Mouse (Mus musculus): ENCODE measurements around the gene Tmem156. TPM values are rescaled to one million over a fixed set of nuclear protein-coding genes. Genes with fewer than 3 reads are reported as not detected.

The Tmem156 gene
- polyA plus RNA-seq, 1 experiment from 2014 or later = 0.72 TPM

DNA sequence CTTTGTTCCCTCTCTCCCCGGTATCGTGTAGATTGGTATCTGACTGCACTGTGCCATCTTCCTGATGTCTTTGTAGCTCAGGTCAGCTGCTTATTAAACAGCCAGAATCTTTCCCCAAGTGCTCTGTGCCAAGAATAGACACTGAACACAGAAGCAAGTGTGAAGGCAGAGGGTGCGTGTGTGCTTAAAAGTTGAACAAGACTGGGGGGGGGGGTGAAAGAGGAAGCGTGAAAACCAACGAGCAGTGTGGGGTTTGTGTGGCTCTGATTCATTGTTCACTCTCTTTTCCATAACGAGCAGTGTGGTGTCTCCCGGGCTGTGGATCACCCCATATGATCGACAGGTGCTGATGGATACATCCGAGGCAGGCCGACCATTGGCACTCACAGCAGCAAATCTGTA lies 10.7 kb upstream of the Tmem156 start:
- Histone ChIP-seq H3K4me3 (ENCODE audit: low read depth, low read length) (no peak overlapping the region), H3K4me1 (ENCODE audit: control insufficient read depth, insufficient read depth, low read length) (no peaks in the 10 kb centered on the region), H3K36me3 (ENCODE audit: control insufficient read depth, insufficient read depth, low read length) (no peaks in the 10 kb centered on the region), H3K27ac (ENCODE audit: low read length) (no peak overlapping the region), H3K4me2 (replicated peaks; ENCODE audit: low read depth, low read length) (no peak overlapping the region), H3K27me3 (ENCODE audit: control insufficient read depth, insufficient read depth, low read length) (no peaks in the 10 kb centered on the region), H3K9me3 (ENCODE audit: control insufficient read depth, low read depth, low read length) (no peaks in the 10 kb centered on the region), H3K9ac (replicated peaks; ENCODE audit: low read depth, low read length) (no peak overlapping the region)
- 59% methylated on average over 10 of the region's 10 CpGs for WGBS
- no peak for ATAC-seq (ENCODE audit: insufficient number of reproducible peaks, insufficient read depth, low FRiP score, low read depth)

DNA sequence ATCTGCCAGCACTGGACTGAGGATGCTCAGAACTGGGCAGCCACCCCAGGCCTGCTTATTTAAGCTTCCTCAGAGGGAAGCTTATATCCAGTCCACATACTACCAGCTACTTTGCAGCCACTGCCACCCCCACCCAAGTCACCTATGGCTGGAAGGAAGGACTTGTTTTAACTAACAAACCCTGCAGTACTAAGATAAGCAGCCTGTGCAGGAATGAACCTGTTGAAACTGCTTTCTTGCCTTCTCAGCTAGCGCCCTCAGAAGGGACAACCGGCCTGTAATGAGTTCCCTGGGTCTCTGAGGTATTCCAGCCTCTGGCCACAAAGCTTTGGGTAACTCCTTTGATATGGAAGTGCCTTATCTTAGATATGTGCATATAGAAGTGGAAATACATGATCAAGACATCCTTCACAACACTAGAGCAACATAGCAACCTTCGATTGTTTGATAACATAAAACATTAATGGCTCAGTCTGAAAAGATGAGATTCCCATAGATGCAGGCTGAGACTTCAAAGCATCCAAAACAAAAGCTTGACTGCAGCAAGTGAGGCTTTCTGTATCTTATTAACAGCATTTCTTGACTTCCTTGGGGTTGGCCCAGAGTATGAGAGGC lies 10.2 kb upstream of the Tmem156 start:
- Histone ChIP-seq H3K4me3 (ENCODE audit: low read depth, low read length) (no peak overlapping the region), H3K9ac (replicated peaks; ENCODE audit: low read depth, low read length) (no peak overlapping the region), H3K36me3 (ENCODE audit: control insufficient read depth, insufficient read depth, low read length) (no peaks in the 10 kb centered on the region), H3K4me1 (ENCODE audit: control insufficient read depth, insufficient read depth, low read length) (no peaks in the 10 kb centered on the region), H3K9me3 (ENCODE audit: control insufficient read depth, low read depth, low read length) (no peaks in the 10 kb centered on the region), H3K27me3 (ENCODE audit: control insufficient read depth, insufficient read depth, low read length) (no peaks in the 10 kb centered on the region), H3K4me2 (replicated peaks; ENCODE audit: low read depth, low read length) (no peak overlapping the region), H3K27ac (ENCODE audit: low read length) (no peak overlapping the region)
- ATAC-seq (ENCODE audit: insufficient number of reproducible peaks, insufficient read depth, low FRiP score, low read depth) = no peak
- WGBS = 80% methylated on average over 3 of the region's 3 CpGs

DNA sequence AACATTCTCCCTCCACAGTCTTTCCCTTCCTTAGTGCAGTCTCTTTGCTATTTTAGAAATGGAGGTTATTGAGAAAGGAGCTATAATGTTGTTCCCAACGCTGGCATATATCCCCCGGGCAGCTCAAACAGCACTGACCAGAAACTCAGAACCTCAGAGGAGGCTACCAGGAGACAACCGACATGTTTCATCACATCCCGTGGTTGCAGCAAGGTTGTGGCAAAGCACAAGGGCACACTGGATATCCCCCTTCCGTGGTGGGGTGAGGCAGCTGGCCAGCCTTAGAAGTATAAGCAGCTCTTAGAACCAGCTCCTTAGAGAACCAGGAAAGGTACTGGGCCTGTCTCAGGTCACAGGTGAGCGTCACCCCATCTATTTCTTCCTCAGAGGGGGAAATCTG lies 9.7 kb upstream of the Tmem156 start:
- Histone ChIP-seq H3K4me1 (ENCODE audit: control insufficient read depth, insufficient read depth, low read length) (no peaks in the 10 kb centered on the region), H3K4me2 (replicated peaks; ENCODE audit: low read depth, low read length) (no peak overlapping the region), H3K4me3 (ENCODE audit: low read depth, low read length) (no peak overlapping the region), H3K9ac (replicated peaks; ENCODE audit: low read depth, low read length) (no peak overlapping the region), H3K36me3 (ENCODE audit: control insufficient read depth, insufficient read depth, low read length) (no peaks in the 10 kb centered on the region), H3K27me3 (ENCODE audit: control insufficient read depth, insufficient read depth, low read length) (no peaks in the 10 kb centered on the region), H3K9me3 (ENCODE audit: control insufficient read depth, low read depth, low read length) (no peaks in the 10 kb centered on the region), H3K27ac (ENCODE audit: low read length) (no peak overlapping the region)
- no peak for ATAC-seq (ENCODE audit: insufficient number of reproducible peaks, insufficient read depth, low FRiP score, low read depth)
- WGBS = 88% methylated on average over 6 of the region's 6 CpGs

DNA sequence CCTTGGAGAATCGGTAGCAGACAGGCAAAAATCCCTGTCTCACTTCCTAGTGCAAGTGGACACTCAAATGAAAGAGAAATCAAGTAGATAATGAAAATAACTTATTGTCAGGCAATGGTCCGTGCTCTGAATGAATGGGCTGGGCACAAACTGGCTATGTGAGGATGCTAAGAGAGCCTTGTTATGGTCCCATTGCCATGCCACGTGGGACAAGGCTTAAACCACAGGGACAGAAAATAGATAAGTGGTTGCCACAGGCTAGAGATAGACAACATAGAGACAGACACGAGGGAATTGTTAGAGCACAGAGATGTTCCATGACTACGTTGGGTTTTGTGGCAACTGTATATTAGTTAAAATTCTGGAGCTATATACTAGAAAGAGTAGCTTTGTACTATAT lies 9.3 kb upstream of the Tmem156 start:
- Histone ChIP-seq H3K27ac (ENCODE audit: low read length) (no peak overlapping the region), H3K4me2 (replicated peaks; ENCODE audit: low read depth, low read length) (no peak overlapping the region), H3K4me1 (ENCODE audit: control insufficient read depth, insufficient read depth, low read length) (no peaks in the 10 kb centered on the region), H3K27me3 (ENCODE audit: control insufficient read depth, insufficient read depth, low read length) (no peaks in the 10 kb centered on the region), H3K9me3 (ENCODE audit: control insufficient read depth, low read depth, low read length) (no peaks in the 10 kb centered on the region), H3K4me3 (ENCODE audit: low read depth, low read length) (no peak overlapping the region), H3K36me3 (ENCODE audit: control insufficient read depth, insufficient read depth, low read length) (no peaks in the 10 kb centered on the region), H3K9ac (replicated peaks; ENCODE audit: low read depth, low read length) (no peak overlapping the region)
- ATAC-seq (ENCODE audit: insufficient number of reproducible peaks, insufficient read depth, low FRiP score, low read depth) = no peak
- 85% methylated on average over 5 of the region's 5 CpGs for WGBS

DNA sequence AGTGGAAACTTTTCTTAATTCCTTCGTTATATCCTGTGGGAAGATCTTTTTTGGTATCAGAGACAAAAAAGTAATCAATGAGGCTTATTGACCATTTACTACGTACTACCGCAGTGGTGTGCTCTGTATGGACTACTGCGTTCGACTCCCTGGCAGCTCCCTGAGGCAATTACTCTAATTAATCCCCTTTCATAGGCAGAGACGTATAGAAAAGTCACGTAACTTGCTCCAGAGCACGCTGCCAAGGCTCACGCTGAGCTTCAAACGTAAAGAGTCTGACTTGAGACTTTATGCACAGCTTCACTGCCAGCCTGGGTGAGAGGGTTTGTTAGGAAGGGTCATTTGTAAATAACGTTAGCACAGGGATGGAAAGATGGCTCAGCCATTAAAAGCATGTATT lies 8.1 kb upstream of the Tmem156 start:
- 80% methylated on average over 11 of the region's 11 CpGs for WGBS
- no peak overlapping the region for H3K4me3 ChIP-seq (ENCODE audit: low read depth, low read length)

DNA sequence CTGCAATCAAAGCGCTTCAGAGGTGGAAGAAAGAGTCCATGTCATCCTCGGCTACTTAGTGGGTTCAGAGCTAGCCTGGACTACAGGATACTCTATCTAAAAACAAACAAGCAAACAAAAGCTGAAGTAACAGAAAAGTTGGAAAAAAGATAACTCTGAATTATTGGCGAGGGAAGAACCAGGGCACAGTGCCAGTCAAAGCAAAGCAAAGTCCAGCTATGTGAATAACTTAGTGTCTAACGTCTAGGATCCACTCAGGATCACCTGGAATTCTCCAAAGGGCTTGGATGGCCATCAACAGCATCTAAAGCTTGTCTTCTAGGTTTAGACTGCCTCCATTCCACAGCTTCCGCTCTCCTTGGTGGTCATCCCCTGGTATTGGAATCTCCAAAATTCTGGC lies 5.5 kb upstream of the Tmem156 start:
- Histone ChIP-seq H3K9ac (replicated peaks; ENCODE audit: low read depth, low read length) (no peak overlapping the region), H3K36me3 (ENCODE audit: control insufficient read depth, insufficient read depth, low read length) (no peaks in the 10 kb centered on the region), H3K27me3 (ENCODE audit: control insufficient read depth, insufficient read depth, low read length) (no peaks in the 10 kb centered on the region), H3K4me3 (ENCODE audit: low read depth, low read length) (no peak overlapping the region), H3K4me1 (ENCODE audit: control insufficient read depth, insufficient read depth, low read length) (no peaks in the 10 kb centered on the region), H3K4me2 (replicated peaks; ENCODE audit: low read depth, low read length) (no peak overlapping the region), H3K27ac (ENCODE audit: low read length) (no peak overlapping the region), H3K9me3 (ENCODE audit: control insufficient read depth, low read depth, low read length) (no peaks in the 10 kb centered on the region)
- 78% methylated on average over 5 of the region's 5 CpGs for WGBS
- no peak for ATAC-seq (ENCODE audit: insufficient number of reproducible peaks, insufficient read depth, low FRiP score, low read depth)

More for the DNA sequence above, 8.1 kb upstream of the Tmem156 start:
- no peak overlapping the region for H3K4me2 ChIP-seq (replicated peaks; ENCODE audit: low read depth, low read length)
- H3K9ac ChIP-seq (replicated peaks; ENCODE audit: low read depth, low read length) = no peak overlapping the region
- no peak for ATAC-seq (ENCODE audit: insufficient number of reproducible peaks, insufficient read depth, low FRiP score, low read depth)
- H3K4me1 ChIP-seq (ENCODE audit: control insufficient read depth, insufficient read depth, low read length) = no peaks in the 10 kb centered on the region
- H3K27me3 ChIP-seq (ENCODE audit: control insufficient read depth, insufficient read depth, low read length) = no peaks in the 10 kb centered on the region
- H3K9me3 ChIP-seq (ENCODE audit: control insufficient read depth, low read depth, low read length) = no peaks in the 10 kb centered on the region
- no peak overlapping the region for H3K27ac ChIP-seq (ENCODE audit: low read length)
- H3K36me3 ChIP-seq (ENCODE audit: control insufficient read depth, insufficient read depth, low read length) = no peaks in the 10 kb centered on the region

DNA sequence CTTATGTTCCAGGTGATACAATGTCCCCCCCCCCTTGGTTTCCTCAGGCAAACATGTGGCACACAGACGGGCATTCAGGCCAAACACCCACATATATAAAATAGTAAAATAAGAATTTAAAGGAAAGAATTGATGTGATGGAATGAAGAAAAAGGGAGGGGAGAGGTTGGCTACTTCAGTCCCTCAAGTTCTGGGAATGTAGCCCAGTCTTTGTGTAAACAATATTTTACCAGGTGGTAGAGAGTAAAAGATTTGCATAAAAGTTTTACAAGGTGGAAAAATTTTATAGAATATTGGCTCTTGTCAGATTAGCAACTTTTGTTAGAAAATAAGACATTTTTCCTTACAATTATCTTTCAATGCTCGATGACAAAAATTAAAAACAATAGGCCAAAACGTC lies 4.9 kb upstream of the Tmem156 start:
- H3K27ac ChIP-seq (ENCODE audit: low read length) = no peak overlapping the region
- 47% methylated on average over 3 of the region's 3 CpGs for WGBS
- H3K27me3 ChIP-seq (ENCODE audit: control insufficient read depth, insufficient read depth, low read length) = no peaks in the 10 kb centered on the region
- H3K4me3 ChIP-seq (ENCODE audit: low read depth, low read length) = no peak overlapping the region
- no peak for ATAC-seq (ENCODE audit: insufficient number of reproducible peaks, insufficient read depth, low FRiP score, low read depth)
- no peak overlapping the region for H3K9ac ChIP-seq (replicated peaks; ENCODE audit: low read depth, low read length)
- H3K36me3 ChIP-seq (ENCODE audit: control insufficient read depth, insufficient read depth, low read length) = no peaks in the 10 kb centered on the region
- H3K4me2 ChIP-seq (replicated peaks; ENCODE audit: low read depth, low read length) = no peak overlapping the region
- no peaks in the 10 kb centered on the region for H3K9me3 ChIP-seq (ENCODE audit: control insufficient read depth, low read depth, low read length)
- 0 out of 2 replicates have a peak, but pooled peaks cover 5% of the 10 kb centered on the region for H3K4me1 ChIP-seq (ENCODE audit: control insufficient read depth, insufficient read depth, low read length)

DNA sequence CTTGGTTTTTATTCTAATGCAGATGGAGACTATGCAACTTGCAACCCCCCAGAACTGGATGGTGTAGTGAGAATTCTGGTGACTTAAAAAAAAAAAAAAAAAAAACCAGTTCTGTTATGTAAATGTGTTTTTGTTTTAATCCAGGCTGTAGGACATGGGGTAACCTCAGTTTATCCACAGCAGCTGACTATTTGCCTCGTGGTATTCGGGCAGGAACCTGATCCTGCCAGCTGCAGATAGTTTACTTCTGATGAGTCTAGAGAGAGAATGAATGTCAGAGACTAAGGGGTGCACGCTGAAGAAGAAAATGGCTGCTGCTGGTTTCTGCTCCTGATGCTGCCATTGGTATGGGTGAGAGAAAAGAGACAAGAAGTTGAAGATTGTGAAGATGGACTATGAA lies 4.2 kb upstream of the Tmem156 start:
- Histone ChIP-seq H3K4me3 (ENCODE audit: low read depth, low read length) (no peak overlapping the region), H3K4me1 (ENCODE audit: control insufficient read depth, insufficient read depth, low read length) (0 out of 2 replicates have a peak, but pooled peaks cover 6% of the 10 kb centered on the region), H3K9ac (replicated peaks; ENCODE audit: low read depth, low read length) (no peak overlapping the region), H3K4me2 (replicated peaks; ENCODE audit: low read depth, low read length) (no peak overlapping the region), H3K9me3 (ENCODE audit: control insufficient read depth, low read depth, low read length) (no peaks in the 10 kb centered on the region), H3K27ac (ENCODE audit: low read length) (no peak overlapping the region), H3K36me3 (ENCODE audit: control insufficient read depth, insufficient read depth, low read length) (no peaks in the 10 kb centered on the region), H3K27me3 (ENCODE audit: control insufficient read depth, insufficient read depth, low read length) (no peaks in the 10 kb centered on the region)
- WGBS = 70% methylated on average over 3 of the region's 3 CpGs
- no peak for ATAC-seq (ENCODE audit: insufficient number of reproducible peaks, insufficient read depth, low FRiP score, low read depth)

DNA sequence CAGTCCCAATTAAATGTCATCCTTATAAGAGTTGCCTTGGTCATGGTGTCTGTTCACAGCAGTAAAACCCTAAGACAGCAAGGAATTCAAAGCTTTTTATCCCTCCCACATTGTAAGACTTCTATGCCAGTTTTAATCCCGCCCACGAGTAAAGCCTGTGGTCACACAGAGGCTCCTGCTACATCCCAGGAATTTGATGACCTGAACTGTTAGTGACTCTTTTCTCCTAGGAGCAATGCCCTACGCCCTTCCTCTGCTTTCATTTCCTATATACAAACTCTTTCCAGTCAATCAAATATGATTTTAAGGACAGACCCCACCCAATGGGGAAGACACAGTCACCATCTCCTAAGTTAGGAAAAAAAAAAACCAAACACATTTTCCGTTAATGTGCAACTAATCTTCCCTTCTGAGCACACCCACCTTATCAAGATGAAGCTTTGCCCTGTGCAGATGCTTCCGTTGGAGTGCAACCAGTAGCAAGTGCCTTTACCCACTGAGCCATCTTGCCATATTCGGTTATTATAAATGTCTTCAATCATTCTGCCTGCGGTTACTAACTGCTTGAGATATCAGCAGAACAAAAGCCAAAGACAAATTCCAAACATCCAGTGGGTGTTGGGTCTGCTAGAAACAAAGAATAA lies 3.1 kb upstream of the Tmem156 start:
- H3K4me2 ChIP-seq (replicated peaks; ENCODE audit: low read depth, low read length) = no peak overlapping the region
- ATAC-seq (ENCODE audit: insufficient number of reproducible peaks, insufficient read depth, low FRiP score, low read depth) = no peak
- WGBS = 80% methylated on average over 7 of the region's 7 CpGs
- no peaks in the 10 kb centered on the region for H3K27me3 ChIP-seq (ENCODE audit: control insufficient read depth, insufficient read depth, low read length)
- no peak overlapping the region for H3K9ac ChIP-seq (replicated peaks; ENCODE audit: low read depth, low read length)
- no peak overlapping the region for H3K4me3 ChIP-seq (ENCODE audit: low read depth, low read length)
- H3K4me1 ChIP-seq (ENCODE audit: control insufficient read depth, insufficient read depth, low read length) = 0 out of 2 replicates have a peak, but pooled peaks cover 6% of the 10 kb centered on the region
- no peaks in the 10 kb centered on the region for H3K36me3 ChIP-seq (ENCODE audit: control insufficient read depth, insufficient read depth, low read length)
- no peak overlapping the region for H3K27ac ChIP-seq (ENCODE audit: low read length)
- H3K9me3 ChIP-seq (ENCODE audit: control insufficient read depth, low read depth, low read length) = no peaks in the 10 kb centered on the region

Measured in stomach, embryonic 14.5 days (tissue).